Mouse (Mus musculus) mature B cell (primary cell): ENCODE measurements around the gene Atp6v1g1.

ENCODE experiments used
- in situ Hi-C: fragments of 300-500 bp; cut with MboI; formaldehyde crosslinking; loops from 2 replicates; pipeline ENCODE4 v1.14.3; 2019

Gene Atp6v1g1

DNA sequence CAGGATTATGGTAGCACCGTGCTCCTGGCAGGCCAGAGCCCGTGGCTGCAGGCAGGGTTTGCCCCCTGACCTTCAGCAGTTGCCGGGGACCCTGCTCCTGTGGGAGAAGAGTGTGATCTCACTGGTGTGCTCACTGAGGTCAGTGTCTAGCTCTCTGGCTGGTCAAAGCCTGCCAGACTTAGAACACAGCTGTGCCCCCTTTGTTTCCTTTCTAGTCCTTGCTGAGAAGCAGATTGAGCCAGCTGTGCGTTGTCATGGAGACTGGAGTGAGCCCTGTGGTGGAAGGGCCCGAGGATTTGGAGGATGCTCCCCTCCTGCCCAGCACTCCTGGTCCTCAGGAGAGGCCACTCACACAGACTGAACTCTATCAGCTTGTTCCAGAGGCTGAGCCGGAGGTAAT is 35.5 kb downstream of the Atp6v1g1 start:
- in situ Hi-C loops, result no loop called here

DNA sequence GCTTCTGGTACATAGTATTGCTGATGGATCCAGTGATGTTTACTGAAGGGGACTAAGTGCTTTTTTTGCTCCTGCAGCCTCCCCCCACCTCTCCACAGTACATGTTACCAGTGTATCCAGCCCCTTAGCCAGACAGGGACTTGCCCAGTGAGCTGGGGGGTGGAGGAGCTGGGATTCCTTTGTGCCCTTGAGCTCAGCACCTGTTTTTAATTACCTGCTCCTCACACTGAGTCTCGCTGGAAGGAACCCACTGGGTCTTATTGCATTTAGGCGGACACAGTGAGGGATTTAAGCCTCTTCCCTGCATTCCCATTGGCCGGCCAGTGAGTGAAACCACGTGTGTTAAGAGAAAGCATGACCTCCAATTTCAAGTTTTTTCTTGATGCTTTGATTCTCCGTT is 38.0 kb downstream of the Atp6v1g1 start:
- in situ Hi-C loops, result no loop called here

DNA sequence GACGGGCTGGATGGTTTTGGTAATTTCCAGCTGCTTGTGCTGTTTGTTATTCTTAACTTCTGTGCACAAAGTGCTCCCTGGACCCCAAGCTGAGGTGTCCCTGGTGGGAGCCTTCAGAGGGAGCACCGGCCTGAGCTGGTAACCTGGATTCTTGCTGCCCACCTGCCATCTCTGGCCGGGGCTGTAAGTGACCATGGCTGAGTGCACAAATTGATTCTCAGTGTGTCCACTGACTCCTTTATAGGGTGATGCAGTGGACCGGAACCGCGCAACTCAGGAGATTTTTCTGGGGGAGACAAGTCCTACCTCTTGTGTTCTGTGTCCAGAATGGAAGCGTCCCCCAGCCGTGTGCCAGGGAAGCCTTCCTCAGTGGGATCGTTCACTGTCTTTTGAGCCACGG is 40.6 kb downstream of the Atp6v1g1 start:
- in situ Hi-C loops, result no loop called here

DNA sequence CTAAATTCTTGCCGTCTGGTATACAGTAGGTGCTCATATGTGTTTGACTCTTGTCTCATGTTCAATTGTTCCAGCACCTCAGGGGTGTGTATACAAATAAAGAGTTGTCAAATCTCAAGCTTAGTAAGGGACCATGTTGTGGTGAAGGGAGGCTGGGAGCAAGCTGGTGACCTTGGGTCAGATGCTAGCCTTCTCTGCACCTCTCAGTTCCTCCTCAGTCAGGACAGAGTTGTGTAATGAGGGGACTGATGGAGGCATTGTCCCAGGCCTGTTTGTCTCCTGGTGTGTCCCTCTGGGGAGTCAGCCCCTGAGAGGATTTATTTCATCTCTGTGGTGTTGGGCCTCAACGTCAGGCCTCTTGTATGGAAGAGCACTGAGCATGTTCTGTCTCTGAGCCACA is 41.7 kb downstream of the Atp6v1g1 start:
- in situ Hi-C loops, result no loop called here

DNA sequence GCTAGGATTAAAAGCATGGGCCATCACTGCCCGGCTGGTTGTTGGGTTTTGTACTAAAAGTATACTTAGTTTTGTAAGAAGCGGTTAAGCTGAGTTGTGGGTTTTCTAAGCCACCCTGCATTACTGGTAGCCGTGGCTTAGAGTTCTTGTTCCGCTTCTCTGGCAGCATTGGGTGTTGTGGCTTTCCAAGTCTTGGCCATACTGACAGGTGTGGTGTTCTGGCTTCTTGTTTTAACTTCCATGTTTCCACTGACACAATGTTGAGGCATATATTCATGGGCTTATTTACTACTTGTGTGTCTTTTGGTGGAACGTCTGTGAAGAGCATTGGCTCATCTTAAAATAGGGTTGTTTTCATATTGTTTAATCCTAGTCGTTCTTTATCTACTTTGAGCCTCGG is 45.4 kb downstream of the Atp6v1g1 start:
- in situ Hi-C loops, result no loop called here

DNA sequence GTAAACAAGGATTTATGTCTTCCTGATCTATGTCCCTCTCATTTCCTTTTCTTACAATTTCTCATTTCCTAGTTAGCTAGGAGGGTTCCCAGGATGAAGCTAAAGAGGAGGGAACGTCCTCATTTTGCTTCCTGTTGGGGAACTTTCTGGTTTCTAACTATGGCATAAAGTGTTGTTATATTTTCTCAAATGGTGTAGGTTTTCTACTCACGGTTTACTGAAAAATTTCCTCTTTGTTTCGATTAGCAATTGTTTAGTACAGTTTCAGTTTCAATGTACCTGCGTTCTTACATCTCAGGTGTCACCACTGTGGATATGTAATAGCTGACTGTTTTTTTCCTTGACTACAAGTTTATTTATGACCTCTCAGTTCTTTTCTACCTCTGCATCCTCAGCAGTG is 46.0 kb downstream of the Atp6v1g1 start:
- in situ Hi-C loops, result no loop called here

DNA sequence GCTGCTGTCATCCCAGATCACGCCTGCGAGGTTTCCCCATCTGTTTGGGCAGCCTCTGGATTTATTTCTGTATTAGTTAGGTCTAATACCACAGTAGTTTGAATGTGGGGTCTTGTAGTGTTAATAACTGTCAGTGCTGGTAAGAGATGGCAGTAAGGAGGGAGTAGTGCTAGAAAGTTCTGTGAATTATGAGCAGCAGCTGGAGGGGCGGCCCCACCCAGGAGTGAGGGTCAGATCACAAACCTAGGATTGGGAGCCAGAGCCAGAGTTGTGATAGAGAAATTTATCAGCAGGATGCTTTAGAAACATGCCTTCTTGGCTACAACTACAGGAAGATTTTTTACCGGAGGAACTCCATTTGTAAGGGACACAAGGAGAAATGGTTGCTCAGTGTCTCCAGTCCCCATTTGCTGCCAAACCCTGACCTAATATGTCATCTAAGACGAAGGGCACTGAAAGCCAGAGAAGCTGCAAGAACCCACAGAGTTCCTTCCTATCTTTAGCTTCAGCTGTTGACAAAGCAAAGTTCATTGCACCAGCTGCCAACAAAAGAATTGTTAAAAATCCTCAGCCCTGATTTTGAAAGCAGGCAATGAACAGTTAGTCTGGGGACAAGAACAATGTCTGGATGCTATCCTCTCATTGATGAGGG is 50.0 kb downstream of the Atp6v1g1 start:
- in situ Hi-C loops, result no loop called here

DNA sequence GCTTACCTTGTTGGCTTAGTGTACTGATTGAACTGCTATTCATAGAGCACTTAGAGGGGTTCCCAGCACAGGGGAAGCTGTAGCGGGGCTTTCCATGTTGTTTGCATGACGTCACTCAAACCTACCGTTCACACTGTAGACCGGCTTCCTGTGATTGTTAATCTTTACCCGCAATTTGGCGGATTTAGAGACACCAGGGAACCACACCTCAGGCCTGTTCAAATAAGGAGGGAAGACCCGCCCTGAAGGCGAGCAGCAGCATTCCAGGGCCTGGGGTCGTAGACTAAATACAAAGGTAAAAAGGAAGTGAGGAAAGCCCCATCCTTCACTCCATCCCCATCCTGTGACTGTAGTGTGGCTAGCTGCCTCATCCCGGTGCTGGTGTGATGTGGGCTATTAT is 50.7 kb downstream of the Atp6v1g1 start:
- in situ Hi-C loops, result no loop called here

DNA sequence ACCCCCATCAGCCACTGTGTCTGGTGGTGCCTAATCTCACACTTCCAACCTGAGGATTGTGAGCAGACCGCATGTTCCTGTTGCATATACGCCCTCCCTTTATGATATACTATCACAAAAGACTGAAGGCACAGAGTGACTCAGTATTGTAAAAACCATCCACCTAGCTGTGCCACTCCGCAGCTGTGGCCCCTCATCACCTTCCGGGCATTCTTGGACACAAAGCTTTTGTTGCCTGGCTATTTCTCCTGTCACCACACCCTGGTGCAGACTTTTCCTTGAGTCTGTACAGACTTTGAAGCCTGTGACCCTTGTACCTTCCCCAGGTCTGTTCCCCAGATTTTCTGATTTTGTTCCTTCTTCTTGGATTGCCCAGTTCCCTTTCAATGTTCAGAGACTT is 51.4 kb downstream of the Atp6v1g1 start:
- in situ Hi-C loops, result no loop called here
